Mouse (Mus musculus) liver, embryonic 12.5 days (tissue): Measurements from ENCODE around the gene Dgki. TPM values are rescaled to one million over a fixed set of nuclear protein-coding genes. Genes with fewer than 3 reads are reported as not detected.

ENCODE experiments used
- polyA plus RNA-seq: library from polyadenylated mRNA; unstranded; fragments of >200 nt; fragmentation: Nextera tagmentation; extraction: Ambion mirVana; gene quantifications from 2 replicates; pipeline ENCODE4 v1.2.1, GENCODE M21; 2016

Gene Dgki
- polyA plus RNA-seq, 1 experiment from 2014 or later: 0.06 TPM

Other genes starting within 250 kb of the Dgki start
- 5.0 and 5.1 TPM in 2 replicates for gene Creb3l2, start 142.0 kb upstream of the Dgki start, polyA plus RNA-seq
- gene Akr1d1, start 230.0 kb upstream of the Dgki start, polyA plus RNA-seq: 0.19 and 0.36 TPM in 2 replicates